Mouse (Mus musculus) midbrain, embryonic 13.5 days (tissue): Measurements from ENCODE around the gene Zfp775. TPM values are rescaled to one million over a fixed set of nuclear protein-coding genes. Genes with fewer than 3 reads are reported as not detected.

Experiments used
- ATAC-seq: fragments of 200-750 bp; cut with Nextera tagmentation; 2 replicates; pipeline ENCODE4 v1.8.0; 2017; ENCODE audit warnings: mild to moderate bottlenecking, moderate TSS enrichment, moderate library complexity
- H3K27ac ChIP-seq: fragments of 300-500 bp; sonication (generic); 2 replicates; pipeline ENCODE4 v1.5.1; 2015; ENCODE audit warnings: inconsistent platforms, mild to moderate bottlenecking, moderate library complexity
- H3K27me3 ChIP-seq: fragments of 300-500 bp; sonication (generic); 2 replicates; pipeline ENCODE4 v1.6.1; 2015; ENCODE audit warnings: mild to moderate bottlenecking, inconsistent platforms
- H3K36me3 ChIP-seq: fragments of 300-500 bp; sonication (generic); 2 replicates; pipeline ENCODE4 v1.6.1; 2015; ENCODE audit warnings: mild to moderate bottlenecking, inconsistent platforms
- H3K4me1 ChIP-seq: fragments of 300-500 bp; sonication (generic); replicated peaks from 2 replicates; pipeline ENCODE4 v1.6.1; 2015; ENCODE audit warnings: inconsistent platforms
- H3K4me2 ChIP-seq: fragments of 300-500 bp; sonication (generic); replicated peaks from 2 replicates; pipeline ENCODE4 v1.6.1; 2015; ENCODE audit warnings: moderate library complexity, mild to moderate bottlenecking, inconsistent platforms
- H3K4me3 ChIP-seq: fragments of 300-500 bp; sonication (generic); replicated peaks from 2 replicates; pipeline ENCODE4 v1.5.1; 2015; ENCODE audit warnings: mild to moderate bottlenecking, inconsistent platforms
- H3K9ac ChIP-seq: fragments of 300-500 bp; sonication (generic); replicated peaks from 2 replicates; pipeline ENCODE4 v1.6.1; 2015; ENCODE audit warnings: mild to moderate bottlenecking, inconsistent platforms
- H3K9me3 ChIP-seq: fragments of 300-500 bp; sonication (generic); 2 replicates; pipeline ENCODE4 v1.6.1; 2016; ENCODE audit warnings: mild to moderate bottlenecking, inconsistent platforms
- WGBS: fragments of 180-500 bp; shearing (Covaris S2); methylation state at CpG from one replicate; pipeline ENCODE4 v1.1.7; 2015; 5-methylcytosine and 5-hydroxymethylcytosine counted together
- polyA plus RNA-seq: library from polyadenylated mRNA; unstranded; fragments of >200 nt; fragmentation: Nextera tagmentation; extraction: Ambion mirVana; gene quantifications from 2 replicates; pipeline ENCODE4 v1.2.1, GENCODE M21; 2015

Gene Zfp775
- polyA plus RNA-seq, 1 experiment from 2014 or later = 14.6 TPM

GRCm38 (mm10) chr6:48637811-48638500 lies 36.1 kb downstream of the Zfp775 start:
- Histone ChIP-seq H3K9me3 (no peaks in the 10 kb centered on the region), H3K4me2 (no peak overlapping the region), H3K4me3 (no peak overlapping the region), H3K27ac (no peak overlapping the region), H3K27me3 (no peaks in the 10 kb centered on the region), H3K4me1 (no peaks in the 10 kb centered on the region), H3K36me3 (no peaks in the 10 kb centered on the region), H3K9ac (no peak overlapping the region)
- no peak for ATAC-seq
- 73% methylated on average over 6 of the region's 6 CpGs for WGBS

DNA sequence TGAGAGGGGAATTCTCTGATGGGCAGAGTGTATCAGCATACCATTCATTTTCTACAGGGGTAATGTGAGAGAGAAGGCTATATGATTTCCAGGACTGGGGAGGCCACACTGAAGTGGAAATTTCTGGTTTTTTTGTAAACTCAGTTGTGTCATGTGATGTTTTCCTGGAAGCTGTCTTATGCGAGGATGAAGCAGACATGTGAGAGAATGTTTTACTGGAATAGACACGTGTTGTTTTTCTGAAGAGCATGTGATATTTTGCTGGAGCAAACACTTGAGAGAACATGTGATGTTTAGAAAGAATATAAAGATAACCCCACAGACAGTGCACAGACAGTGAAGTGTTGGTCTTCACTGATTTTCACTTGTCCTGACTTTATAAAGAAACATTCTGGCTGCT lies 36.7 kb downstream of the Zfp775 start:
- WGBS = 79% methylated on average over 2 of the region's 2 CpGs

GRCm38 (mm10) chr6:48641391-48641790 lies 39.5 kb downstream of the Zfp775 start:
- no peaks in the 10 kb centered on the region for H3K36me3 ChIP-seq
- 78% methylated on average over 6 of the region's 6 CpGs for WGBS
- no peak for ATAC-seq
- H3K27me3 ChIP-seq = no peaks in the 10 kb centered on the region
- H3K27ac ChIP-seq = no peak overlapping the region
- no peak overlapping the region for H3K4me2 ChIP-seq
- no peak overlapping the region for H3K4me3 ChIP-seq
- H3K9me3 ChIP-seq = no peaks in the 10 kb centered on the region
- no peak overlapping the region for H3K9ac ChIP-seq
- H3K4me1 ChIP-seq = no peaks in the 10 kb centered on the region

More for the DNA sequence above, 36.7 kb downstream of the Zfp775 start:
- Histone ChIP-seq H3K27ac (no peak overlapping the region), H3K4me2 (no peak overlapping the region), H3K36me3 (no peaks in the 10 kb centered on the region), H3K9me3 (no peaks in the 10 kb centered on the region), H3K27me3 (no peaks in the 10 kb centered on the region), H3K4me3 (no peak overlapping the region), H3K9ac (no peak overlapping the region), H3K4me1 (no peaks in the 10 kb centered on the region)
- no peak for ATAC-seq

DNA sequence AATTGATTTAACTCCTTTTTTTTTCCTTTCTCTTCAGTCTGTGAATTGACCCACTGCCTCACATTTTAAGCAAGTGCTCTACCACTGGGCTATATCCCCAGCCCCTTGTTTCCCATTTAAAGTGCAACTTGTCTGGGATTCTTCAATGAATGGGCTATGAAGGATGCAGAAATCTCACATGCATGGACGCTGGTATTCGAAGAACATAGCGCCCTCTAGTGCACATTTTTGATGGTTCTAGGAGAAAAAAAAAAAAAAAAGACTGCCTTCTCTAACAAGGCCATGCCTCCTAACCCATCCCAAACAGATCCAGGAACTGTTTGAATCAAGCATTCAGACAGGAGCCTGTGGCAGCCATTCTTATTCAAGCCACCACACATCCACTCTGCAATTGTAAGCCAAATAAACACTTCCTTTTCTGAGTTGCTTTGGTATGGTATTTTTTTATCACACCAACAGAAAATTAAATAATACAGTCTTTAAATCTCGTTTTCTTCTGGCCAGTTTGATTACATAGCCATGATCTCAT lies 41.0 kb downstream of the Zfp775 start:
- peak; percentile 60; the same call in 1 of the 2 replicates for ATAC-seq
- H3K27ac ChIP-seq = no peak overlapping the region

DNA sequence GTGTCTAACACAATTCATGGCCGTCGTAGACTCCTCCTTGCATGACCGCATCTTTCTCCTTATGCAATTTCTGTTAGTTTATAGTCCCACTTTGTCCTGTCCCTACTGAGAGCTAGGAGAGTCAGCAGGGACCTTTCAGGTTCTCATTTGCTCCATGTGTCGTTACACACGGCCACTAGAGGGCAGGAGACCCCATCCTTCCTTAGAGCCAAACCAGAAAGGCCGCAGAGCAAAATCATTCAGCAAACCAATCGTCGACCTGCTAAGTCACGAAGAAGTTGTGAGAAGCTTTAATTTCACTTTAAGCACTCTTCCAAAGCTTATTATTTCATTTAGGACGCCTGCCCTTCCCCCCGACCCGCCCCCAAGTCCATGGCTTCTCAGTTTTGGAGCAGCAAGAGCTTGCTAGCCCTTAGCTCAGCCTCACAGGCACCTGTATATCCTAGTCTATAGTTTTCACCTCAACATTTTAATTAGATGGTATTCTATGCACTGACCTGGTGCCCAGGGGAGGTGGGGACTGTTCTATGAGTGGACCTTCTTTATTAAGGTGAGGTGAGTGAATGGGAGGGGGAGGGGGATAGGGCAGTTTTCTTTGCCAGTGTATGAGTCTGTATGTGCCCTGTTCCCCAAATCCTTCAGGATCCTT lies 43.9 kb downstream of the Zfp775 start:
- H3K9ac ChIP-seq = no peak overlapping the region
- H3K27me3 ChIP-seq = no peaks in the 10 kb centered on the region
- H3K4me1 ChIP-seq = no peaks in the 10 kb centered on the region
- H3K9me3 ChIP-seq = no peaks in the 10 kb centered on the region
- no peak overlapping the region for H3K27ac ChIP-seq
- peak; percentile 20; the same call in 1 of the 2 replicates for ATAC-seq
- WGBS = 13% methylated on average over 12 of the region's 12 CpGs
- no peak overlapping the region for H3K4me3 ChIP-seq
- no peaks in the 10 kb centered on the region for H3K36me3 ChIP-seq
- H3K4me2 ChIP-seq = no peak overlapping the region

More for the DNA sequence above, 41.0 kb downstream of the Zfp775 start:
- no peak overlapping the region for H3K4me3 ChIP-seq
- no peaks in the 10 kb centered on the region for H3K9me3 ChIP-seq
- 22% methylated on average over 4 of the region's 4 CpGs for WGBS
- no peak overlapping the region for H3K4me2 ChIP-seq
- H3K36me3 ChIP-seq = no peaks in the 10 kb centered on the region
- H3K9ac ChIP-seq = no peak overlapping the region
- H3K27me3 ChIP-seq = no peaks in the 10 kb centered on the region
- H3K4me1 ChIP-seq = no peaks in the 10 kb centered on the region

DNA sequence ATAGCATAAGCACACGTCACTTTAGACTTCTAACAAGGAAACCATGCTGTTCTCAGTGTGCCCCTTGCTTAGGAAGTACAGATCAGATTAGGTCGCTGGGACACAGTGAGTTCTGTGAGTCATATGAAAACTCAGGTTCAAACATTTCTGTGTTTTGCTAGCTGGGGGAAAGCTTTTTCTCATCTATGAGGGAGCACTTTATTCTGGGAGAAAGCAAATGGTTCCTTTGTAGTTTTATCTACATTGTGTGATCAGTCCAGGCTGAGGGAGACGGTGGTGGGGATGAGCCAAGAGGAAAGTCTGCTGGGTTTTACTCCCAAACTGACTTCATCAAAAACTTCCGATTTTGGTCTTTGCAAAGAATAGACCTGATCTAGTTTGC lies 44.4 kb downstream of the Zfp775 start:
- H3K9me3 ChIP-seq = no peaks in the 10 kb centered on the region
- no peaks in the 10 kb centered on the region for H3K27me3 ChIP-seq
- 85% methylated on average over 4 of the region's 4 CpGs for WGBS
- no peak overlapping the region for H3K27ac ChIP-seq
- H3K4me2 ChIP-seq = no peak overlapping the region
- no peaks in the 10 kb centered on the region for H3K4me1 ChIP-seq
- no peak overlapping the region for H3K4me3 ChIP-seq
- H3K9ac ChIP-seq = no peak overlapping the region
- no peak for ATAC-seq
- H3K36me3 ChIP-seq = no peaks in the 10 kb centered on the region

DNA sequence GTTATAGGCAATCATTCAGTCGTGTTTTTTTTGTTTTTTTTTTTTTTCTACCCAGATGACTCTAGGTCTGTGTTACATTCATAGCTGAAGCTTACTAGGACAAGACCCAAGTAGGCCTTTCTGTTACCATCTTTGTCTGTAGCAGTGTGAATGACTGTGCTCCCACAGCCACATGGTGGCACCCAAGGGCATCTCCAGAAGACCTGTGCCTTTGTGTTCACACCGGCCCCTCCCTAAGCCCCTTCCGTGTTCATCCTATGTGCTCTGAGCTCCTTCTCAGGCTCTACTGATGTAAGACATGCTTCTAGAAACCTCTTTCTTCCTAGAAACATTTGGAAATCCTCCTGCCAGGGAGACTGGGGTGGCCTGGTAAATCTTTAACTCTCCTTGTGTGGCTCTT lies 45.1 kb downstream of the Zfp775 start, which contains the start of gene Gimap8:
Gene Gimap8, plus strand, starts transcription at position 240 of the 400 bp plus-strand sequence.
- no peaks in the 10 kb centered on the region for H3K27me3 ChIP-seq
- 51% methylated on average over 3 of the region's 3 CpGs for WGBS
- no peaks in the 10 kb centered on the region for H3K4me1 ChIP-seq
- no peaks in the 10 kb centered on the region for H3K9me3 ChIP-seq
- no peak within 1 kb of the TSS for H3K4me3 ChIP-seq
- H3K27ac ChIP-seq = no peak within 1 kb of the TSS
- ATAC-seq = no peak
- no peak within 1 kb of the TSS for H3K4me2 ChIP-seq
- no peak within 1 kb of the TSS for H3K9ac ChIP-seq
- no peaks in the 10 kb centered on the region for H3K36me3 ChIP-seq

GRCm38 (mm10) chr6:48647611-48648010 lies 45.7 kb downstream of the Zfp775 start:
- Histone ChIP-seq H3K27ac (no peak overlapping the region), H3K4me3 (no peak overlapping the region), H3K4me2 (no peak overlapping the region), H3K9me3 (no peaks in the 10 kb centered on the region), H3K36me3 (no peaks in the 10 kb centered on the region), H3K4me1 (no peaks in the 10 kb centered on the region), H3K27me3 (no peaks in the 10 kb centered on the region), H3K9ac (no peak overlapping the region)
- WGBS = 85% methylated on average over 2 of the region's 2 CpGs
- no peak for ATAC-seq

GRCm38 (mm10) chr6:48648779-48649178 lies 46.9 kb downstream of the Zfp775 start:
- no peak for ATAC-seq
- no peak overlapping the region for H3K4me2 ChIP-seq
- no peaks in the 10 kb centered on the region for H3K27me3 ChIP-seq
- H3K9ac ChIP-seq = no peak overlapping the region
- no peak overlapping the region for H3K27ac ChIP-seq
- WGBS = 89% methylated on average over 4 of the region's 4 CpGs
- no peaks in the 10 kb centered on the region for H3K36me3 ChIP-seq
- H3K9me3 ChIP-seq = no peaks in the 10 kb centered on the region
- H3K4me3 ChIP-seq = no peak overlapping the region
- H3K4me1 ChIP-seq = no peaks in the 10 kb centered on the region

GRCm38 (mm10) chr6:48650041-48650440 lies 48.2 kb downstream of the Zfp775 start:
- no peak overlapping the region for H3K4me3 ChIP-seq
- no peaks in the 10 kb centered on the region for H3K36me3 ChIP-seq
- H3K4me2 ChIP-seq = no peak overlapping the region
- no peaks in the 10 kb centered on the region for H3K4me1 ChIP-seq
- no peaks in the 10 kb centered on the region for H3K9me3 ChIP-seq
- no peaks in the 10 kb centered on the region for H3K27me3 ChIP-seq
- H3K27ac ChIP-seq = no peak overlapping the region
- ATAC-seq = no peak
- H3K9ac ChIP-seq = no peak overlapping the region
- WGBS = 90% methylated on average over 9 of the region's 9 CpGs

GRCm38 (mm10) chr6:48658721-48659120 lies 56.9 kb downstream of the Zfp775 start:
- WGBS = 86% methylated on average over 5 of the region's 5 CpGs
- Histone ChIP-seq H3K36me3 (no peaks in the 10 kb centered on the region), H3K27me3 (no peaks in the 10 kb centered on the region), H3K4me2 (no peak overlapping the region), H3K9ac (no peak overlapping the region), H3K27ac (no peak overlapping the region), H3K9me3 (no peaks in the 10 kb centered on the region), H3K4me1 (no peaks in the 10 kb centered on the region), H3K4me3 (no peak overlapping the region)
- no peak for ATAC-seq

- Histone ChIP-seq H3K9me3 (no peaks in the 10 kb centered on the region), H3K27ac (no peak overlapping the region), H3K4me3 (no peak overlapping the region), H3K4me2 (no peak overlapping the region), H3K36me3 (no peaks in the 10 kb centered on the region), H3K4me1 (no peaks in the 10 kb centered on the region), H3K27me3 (no peaks in the 10 kb centered on the region), H3K9ac (no peak overlapping the region)
- WGBS = 86% methylated on average over 4 of the region's 4 CpGs
- no peak for ATAC-seq
Measured at GRCm38 (mm10) chr6:48664750-48665149, 62.9 kb downstream of the Zfp775 start.
